Mouse (Mus musculus) cortical plate, adult 2 months (tissue): ENCODE measurements around the gene Arl4d.

ENCODE experiments used
- CTCF ChIP-seq: fragments of 200-500 bp; IDR thresholded peaks from 2 replicates; pipeline ENCODE4 v1.5.1; 2011; ENCODE audit warnings: mild to moderate bottlenecking, control low read depth, low read length; ENCODE audit not compliant: insufficient read depth; ENCODE audit errors: extremely low read depth
- POLR2A ChIP-seq: fragments of 200-500 bp; IDR thresholded peaks from 2 replicates; pipeline ENCODE4 v1.6.1; 2011; ENCODE audit warnings: mild to moderate bottlenecking, low read length, control low read depth; ENCODE audit not compliant: insufficient read depth; ENCODE audit errors: extremely low read depth

DNA sequence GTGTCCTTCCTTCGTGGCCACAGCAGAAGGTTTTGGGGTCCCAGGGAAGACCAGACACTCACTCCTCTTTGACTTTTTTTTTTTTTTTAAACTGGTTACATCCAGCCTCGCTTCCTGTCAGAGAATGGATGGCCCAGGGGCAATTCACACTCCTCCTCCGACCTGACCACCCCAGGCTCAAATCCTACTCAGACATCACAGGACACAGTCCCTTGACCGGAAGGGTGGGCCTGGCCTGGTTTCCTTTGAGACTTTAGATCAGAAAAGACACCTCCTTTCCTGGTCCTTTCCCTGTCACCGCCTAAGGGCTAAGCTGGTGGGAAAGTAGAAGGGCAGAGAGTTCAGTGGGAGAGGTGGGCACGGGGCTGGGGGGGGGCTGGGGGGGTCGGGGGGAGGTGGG, 14.6 kb downstream of the Arl4d start:
- no peak for TF ChIP-seq POLR2A
- no peak for TF ChIP-seq CTCF
